Mouse (Mus musculus) gastrocnemius, postnatal 36 days (tissue): Measurements from ENCODE around the gene Sqstm1. TPM values are rescaled to one million over a fixed set of nuclear protein-coding genes. Genes with fewer than 3 reads are reported as not detected.

Experiments
- DNase-seq, 2 experiments: peaks; one replicate each; pipeline ENCODE4 v3.0.0; 2022
- intact Hi-C: fragments of 180-260 bp; cut with DNase I; formaldehyde crosslinking; loops from one replicate; pipeline ENCODE4 v1.15.1; 2025
- long read RNA-seq, 2 experiments: library from polyadenylated mRNA; stranded (forward); transcript quantifications; one replicate each; pipeline ENCODE4 v2.0.0; 2021
- total RNA-seq, 2 experiments: library from RNA; stranded (reverse); gene quantifications; 2 replicates each; pipeline ENCODE4 v1.2.3; 2021

Sqstm1 gene
- 100 to 1,000 TPM; 421 to 471 TPM for total RNA-seq
- long read RNA-seq, experiment 1, transcript Sqstm1-202 (8 exons, 2,037 nt) = major isoform, 141 of 234 reads
- long read RNA-seq, experiment 1, transcript Sqstm1-201 (8 exons, 2,673 nt) = minor isoform, 15 of 234 reads
- long read RNA-seq, experiment 1, partial matches to known transcripts = 35 of 234 reads
- long read RNA-seq, experiment 1, other reads (novel, unspliced or antisense) = 43 of 234 reads
- long read RNA-seq, experiment 2, transcript Sqstm1-201 (8 exons, 2,673 nt) = minor isoform, 29 of 302 reads
- long read RNA-seq, experiment 2, transcript Sqstm1-202 (8 exons, 2,037 nt) = major isoform, 171 of 302 reads
- long read RNA-seq, experiment 2, partial matches to known transcripts = 91 of 302 reads
- long read RNA-seq, experiment 2, other reads (novel, unspliced or antisense) = 11 of 302 reads

GRCm38 (mm10) chr11:50210505-50211151 is at the start of gene Sqstm1, which contains the start of gene Mgat4b:
Sqstm1 (minus strand) TSS chr11:50210827.
Mgat4b (plus strand) TSS chr11:50210890.
- intact Hi-C loops = loop anchor here (2.0 kb wide), 1 partner anchor 14 kb away; no protein-coding TSS in a partner anchor
- peak; percentile 77 to 88 for DNase-seq

DNA sequence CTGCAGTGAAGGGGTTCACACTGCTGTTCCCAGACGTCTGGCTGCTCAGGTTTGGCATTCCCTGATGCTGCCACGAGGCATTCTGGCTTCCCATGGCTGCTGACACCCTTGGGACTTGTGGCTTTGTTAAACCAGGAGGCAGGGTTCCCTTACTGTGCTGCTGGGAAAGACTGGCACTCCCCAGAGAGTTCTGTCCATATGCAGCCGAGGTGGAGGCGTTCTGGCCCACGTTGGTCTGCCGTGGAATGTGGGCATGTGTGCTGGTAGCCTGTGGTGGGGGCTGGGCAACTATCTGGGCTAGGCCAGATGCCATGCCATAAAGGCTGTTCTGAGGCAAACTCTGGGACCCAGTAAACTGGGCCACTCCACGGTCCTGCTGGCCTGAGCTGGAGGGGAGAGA is 47.7 kb upstream of the Sqstm1 start:
- DNase-seq = no peak

GRCm38 (mm10) chr11:50256615-50257014 is 46.0 kb upstream of the Sqstm1 start:
- intact Hi-C loops = no loop called here
- no peak for DNase-seq

More for the DNA sequence above, 47.7 kb upstream of the Sqstm1 start:
- intact Hi-C loops = no loop called here

GRCm38 (mm10) chr11:50254010-50254580 is 43.5 kb upstream of the Sqstm1 start:
- no peak for DNase-seq

DNA sequence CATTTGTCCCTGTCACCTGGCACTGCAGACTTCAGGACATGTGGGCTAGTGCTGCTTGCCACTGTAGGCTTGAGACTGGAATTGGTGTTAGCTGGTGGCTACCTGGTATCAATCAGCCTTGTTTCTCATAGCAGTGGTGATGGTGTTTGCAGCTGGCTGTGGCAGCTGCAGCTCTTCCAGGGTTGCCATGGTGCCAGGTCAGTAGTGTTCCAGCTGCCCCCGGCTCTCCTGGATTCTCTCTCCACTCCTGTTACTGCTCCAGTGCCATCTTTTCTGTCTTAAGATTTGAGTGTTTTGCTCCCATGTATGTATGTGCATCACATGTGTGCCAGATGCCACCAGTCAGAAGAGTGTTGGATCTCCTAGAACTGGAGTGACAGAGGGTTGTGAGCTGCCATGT is 42.8 kb upstream of the Sqstm1 start:
- no peak for DNase-seq
- intact Hi-C loops = no loop called here

More at GRCm38 (mm10) chr11:50254010-50254580, 43.5 kb upstream of the Sqstm1 start:
- intact Hi-C loops = no loop called here

DNA sequence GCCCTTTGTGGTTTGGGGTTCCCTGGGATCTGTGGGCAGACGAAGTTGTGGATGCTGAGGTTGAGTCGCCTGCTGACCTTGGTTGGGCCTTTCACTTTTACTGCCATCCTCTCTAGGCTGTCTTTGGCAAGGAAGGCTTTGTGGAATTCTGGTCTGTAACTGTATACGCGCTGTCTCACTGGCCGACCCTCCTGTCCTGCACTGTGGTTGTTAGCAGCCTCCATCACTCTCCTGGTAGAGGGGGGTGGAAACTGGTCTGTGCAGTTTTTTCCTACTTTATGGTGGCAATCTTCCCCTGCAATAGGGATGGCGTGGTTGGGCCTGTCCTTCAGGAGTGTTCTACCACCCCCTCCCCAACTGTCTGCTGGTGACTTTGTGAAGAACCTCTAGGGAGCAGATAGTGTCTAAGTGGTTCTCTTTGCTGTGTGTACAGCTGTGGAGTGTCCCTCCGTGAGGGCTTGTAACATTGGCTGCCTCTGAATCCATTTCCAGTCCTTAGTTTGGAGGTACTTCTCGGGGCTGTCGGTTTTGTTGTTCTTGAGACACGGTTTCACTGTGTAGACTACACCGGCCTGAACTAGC is 42.1 kb upstream of the Sqstm1 start:
- no peak for DNase-seq
- intact Hi-C loops = no loop called here

- DNase-seq = no peak
- intact Hi-C loops = no loop called here
These were observed 41.5 kb upstream of the Sqstm1 start for GRCm38 (mm10) chr11:50252166-50252565.

DNA sequence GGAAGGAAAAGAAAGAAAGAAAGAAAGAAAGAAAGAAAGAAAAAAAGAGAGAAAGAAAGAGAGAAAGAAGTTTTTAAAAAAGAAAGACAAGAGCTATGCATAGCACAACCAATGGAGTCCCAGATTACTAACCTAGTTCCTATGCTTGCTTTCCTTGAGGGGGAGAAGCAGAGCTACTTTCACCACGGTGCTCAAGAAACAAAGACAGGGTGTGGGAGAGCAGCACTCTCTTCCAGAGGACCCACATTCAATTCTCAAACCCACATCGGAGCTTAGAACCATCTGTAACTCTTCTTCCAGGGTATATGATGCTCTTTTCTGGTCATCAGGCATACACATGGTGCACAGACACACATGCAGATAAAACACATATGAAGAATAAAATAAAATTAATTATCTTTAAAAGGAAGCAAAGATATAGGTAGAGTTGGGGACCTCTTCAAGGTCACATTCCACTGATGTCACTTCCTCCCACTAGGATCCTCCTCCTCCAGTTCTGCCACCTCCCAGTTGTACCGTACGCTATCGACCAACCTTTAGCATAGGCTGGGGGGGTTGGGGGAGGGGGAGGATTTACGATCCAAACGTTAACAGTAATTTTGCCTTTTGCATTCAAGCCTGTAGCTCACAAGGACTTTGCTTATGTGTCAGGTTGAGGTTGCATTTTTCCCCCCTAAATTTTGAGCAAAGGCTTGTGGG is 38.0 kb upstream of the Sqstm1 start:
- intact Hi-C loops = no loop called here
- no peak for DNase-seq

DNA sequence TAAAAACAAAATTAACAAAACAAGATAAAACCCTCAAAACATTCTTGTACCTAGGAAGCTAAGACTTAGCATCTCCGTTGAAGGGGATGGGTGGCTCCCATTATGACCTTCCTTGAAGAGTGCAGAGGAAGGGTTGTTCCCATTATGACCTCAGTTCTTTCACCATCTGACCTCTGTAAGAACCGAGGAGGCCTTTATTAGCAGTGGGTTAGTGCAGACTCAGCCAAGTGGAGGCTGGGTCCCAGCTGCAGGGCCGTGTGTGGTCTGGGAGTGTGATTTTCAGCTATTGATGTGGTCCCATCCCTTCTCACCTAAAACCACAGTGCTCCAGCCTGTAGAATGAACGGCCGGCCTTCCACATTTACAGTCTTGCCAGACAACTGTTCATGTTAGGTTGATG is 34.6 kb upstream of the Sqstm1 start:
- intact Hi-C loops = no loop called here

GRCm38 (mm10) chr11:50243926-50244325 is 33.3 kb upstream of the Sqstm1 start:
- no peak for DNase-seq
- intact Hi-C loops = no loop called here

More for the DNA sequence above, 34.6 kb upstream of the Sqstm1 start:
- DNase-seq = no peak

DNA sequence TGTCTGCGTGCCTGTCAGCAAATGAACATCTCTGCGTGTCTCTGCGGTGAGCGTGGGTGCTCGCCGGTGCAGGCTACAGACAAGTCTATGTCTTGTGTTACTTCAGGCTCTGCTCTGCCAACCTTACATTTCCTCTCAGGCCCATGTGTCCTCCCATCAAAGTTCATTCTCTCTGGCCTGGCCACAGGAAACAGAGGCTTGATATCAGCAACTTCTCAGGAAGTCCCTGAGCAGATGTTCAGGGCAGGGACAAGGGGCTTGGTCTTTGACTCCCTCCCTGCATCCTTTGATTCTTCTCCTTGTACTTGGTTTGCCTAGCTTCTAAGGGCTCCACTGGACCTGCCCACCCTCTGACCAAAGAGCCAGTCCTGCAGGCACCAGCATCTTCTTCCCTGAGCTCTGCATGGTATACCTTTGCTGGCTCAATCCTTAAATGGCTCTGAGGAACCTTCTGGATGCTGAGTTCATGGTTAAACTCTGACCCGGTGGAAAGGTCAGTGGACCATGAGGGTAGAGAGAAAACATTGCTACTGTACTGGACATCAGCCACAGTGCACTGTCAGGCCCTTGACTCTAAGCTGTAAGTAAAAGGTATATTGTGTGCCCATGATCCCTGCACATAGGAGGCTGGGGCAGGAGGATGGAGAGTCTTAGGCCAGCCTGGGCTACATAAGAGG is 29.7 kb upstream of the Sqstm1 start:
- DNase-seq = no peak

GRCm38 (mm10) chr11:50238821-50239791 is 28.5 kb upstream of the Sqstm1 start:
- intact Hi-C loops = loop anchor here (5.0 kb wide), 1 partner anchor 123 kb away; no protein-coding TSS in a partner anchor
- no peak for DNase-seq

More for the DNA sequence above, 29.7 kb upstream of the Sqstm1 start:
- intact Hi-C loops = no loop called here

GRCm38 (mm10) chr11:50238324-50238723 is 27.7 kb upstream of the Sqstm1 start, which contains the start of gene Ltc4s:
Ltc4s (minus strand) TSS chr11:50238616.
- intact Hi-C loops = loop anchor here (5.0 kb wide), 1 partner anchor 124 kb away; no protein-coding TSS in a partner anchor

GRCm38 (mm10) chr11:50236937-50237835 is 26.6 kb upstream of the Sqstm1 start:
- intact Hi-C loops = loop anchor here (2.0 to 5.0 kb wide), 2 partner anchors 56 to 125 kb away; partner anchors contain the start of gene Maml1
- no peak for DNase-seq

More at GRCm38 (mm10) chr11:50238324-50238723, 27.7 kb upstream of the Sqstm1 start, which contains the start of gene Ltc4s:
- no peak for DNase-seq

- peak; percentile 75 to 88 for DNase-seq
- intact Hi-C loops = loop anchor here (2.0 to 5.0 kb wide), 2 partner anchors 56 to 126 kb away; partner anchors contain the start of gene Maml1
These were observed 25.9 kb upstream of the Sqstm1 start for GRCm38 (mm10) chr11:50236540-50236936.

- DNase-seq = no peak
- intact Hi-C loops = loop anchor here (5.0 kb wide), 1 partner anchor 128 kb away; no protein-coding TSS in a partner anchor
These were observed 24.0 kb upstream of the Sqstm1 start for GRCm38 (mm10) chr11:50234606-50235005.

- no peak for DNase-seq
- intact Hi-C loops = no loop called here
These were observed 23.4 kb upstream of the Sqstm1 start for GRCm38 (mm10) chr11:50233993-50234392.
